Mouse (Mus musculus) limb, embryonic 12.5 days (tissue): Measurements from ENCODE around the gene Tcf12. TPM values are rescaled to one million over a fixed set of nuclear protein-coding genes. Genes with fewer than 3 reads are reported as not detected.

Source experiments
- ATAC-seq: fragments of 200-750 bp; cut with Nextera tagmentation; 2 replicates; pipeline ENCODE4 v1.8.0; 2017; ENCODE audit warnings: low read depth, moderate TSS enrichment; ENCODE audit not compliant: insufficient number of reproducible peaks, insufficient read depth, low FRiP score, low TSS enrichment
- H3K27ac ChIP-seq: fragments of 300-500 bp; sonication (generic); 2 replicates; pipeline ENCODE4 v1.5.1; 2016; ENCODE audit warnings: mild to moderate bottlenecking, moderate library complexity
- H3K27me3 ChIP-seq: fragments of 300-500 bp; sonication (generic); 2 replicates; pipeline ENCODE4 v1.6.1; 2016; ENCODE audit warnings: mild to moderate bottlenecking, moderate library complexity
- H3K36me3 ChIP-seq: fragments of 300-500 bp; sonication (generic); 2 replicates; pipeline ENCODE4 v1.6.1; 2016; ENCODE audit warnings: mild to moderate bottlenecking, moderate library complexity
- H3K4me1 ChIP-seq: fragments of 300-500 bp; sonication (generic); replicated peaks from 2 replicates; pipeline ENCODE4 v1.6.1; 2016
- H3K4me2 ChIP-seq: fragments of 300-500 bp; sonication (generic); 2 replicates; pipeline ENCODE4 v1.6.1; 2016; ENCODE audit warnings: mild to moderate bottlenecking, moderate library complexity
- H3K4me3 ChIP-seq: fragments of 300-500 bp; sonication (generic); replicated peaks from 2 replicates; pipeline ENCODE4 v1.5.1; 2016; ENCODE audit warnings: mild to moderate bottlenecking
- H3K9ac ChIP-seq: fragments of 300-500 bp; sonication (generic); replicated peaks from 2 replicates; pipeline ENCODE4 v1.6.1; 2016; ENCODE audit warnings: mild to moderate bottlenecking, moderate library complexity
- H3K9me3 ChIP-seq: fragments of 300-500 bp; sonication (generic); 2 replicates; pipeline ENCODE4 v1.6.1; 2016; ENCODE audit warnings: mild to moderate bottlenecking, moderate library complexity
- WGBS: fragments of 180-500 bp; shearing (Covaris S2); methylation state at CpG from one replicate; pipeline ENCODE4 v1.1.7; 2016; 5-methylcytosine and 5-hydroxymethylcytosine counted together
- polyA plus RNA-seq: library from polyadenylated mRNA; unstranded; fragments of >200 nt; fragmentation: Nextera tagmentation; extraction: Ambion mirVana; gene quantifications from 2 replicates; pipeline ENCODE4 v1.2.1, GENCODE M21; 2016

Tcf12 gene
- polyA plus RNA-seq, 1 experiment from 2014 or later = 142 TPM

GRCm38 (mm10) chr9:72085017-72085416, 26.7 kb downstream of the Tcf12 start:
- Histone ChIP-seq H3K4me2 (no peak overlapping the region), H3K36me3 (0 out of 2 replicates have a peak, but pooled peaks cover 3% of the 10 kb centered on the region), H3K4me1 (peaks cover 9% of the 10 kb centered on the region), H3K27me3 (no peaks in the 10 kb centered on the region), H3K27ac (no peak overlapping the region), H3K4me3 (no peak overlapping the region), H3K9ac (no peak overlapping the region), H3K9me3 (no peaks in the 10 kb centered on the region)
- 59% methylated on average over 3 of the region's 3 CpGs for WGBS
- no peak for ATAC-seq

- ATAC-seq = no peak
Observed at GRCm38 (mm10) chr9:72084131-72084530, 27.5 kb downstream of the Tcf12 start.

GRCm38 (mm10) chr9:72076158-72076557, 35.5 kb downstream of the Tcf12 start:
- H3K9me3 ChIP-seq = no peaks in the 10 kb centered on the region
- no peaks in the 10 kb centered on the region for H3K36me3 ChIP-seq
- no peak overlapping the region for H3K4me2 ChIP-seq
- H3K27ac ChIP-seq = no peak overlapping the region
- no peaks in the 10 kb centered on the region for H3K4me1 ChIP-seq
- no peak overlapping the region for H3K9ac ChIP-seq
- H3K27me3 ChIP-seq = no peaks in the 10 kb centered on the region
- no peak overlapping the region for H3K4me3 ChIP-seq
- ATAC-seq = no peak

More at GRCm38 (mm10) chr9:72084131-72084530, 27.5 kb downstream of the Tcf12 start:
- Histone ChIP-seq H3K36me3 (0 out of 2 replicates have a peak, but pooled peaks cover 3% of the 10 kb centered on the region), H3K4me3 (no peak overlapping the region), H3K9ac (no peak overlapping the region), H3K4me2 (no peak overlapping the region), H3K27me3 (no peaks in the 10 kb centered on the region), H3K27ac (no peak overlapping the region), H3K9me3 (no peaks in the 10 kb centered on the region), H3K4me1 (peaks cover 9% of the 10 kb centered on the region)

- Histone ChIP-seq H3K4me1 (peaks cover 6% of the 10 kb centered on the region; the same call in 1 of the 2 replicates), H3K9me3 (peaks cover 4% of the 10 kb centered on the region; the same call in 1 of the 2 replicates), H3K4me3 (no peak overlapping the region), H3K27me3 (no peaks in the 10 kb centered on the region), H3K9ac (no peak overlapping the region), H3K27ac (no peak overlapping the region), H3K36me3 (no peaks in the 10 kb centered on the region), H3K4me2 (no peak overlapping the region)
- ATAC-seq = no peak
Observed at GRCm38 (mm10) chr9:72066151-72066550, 45.5 kb downstream of the Tcf12 start.

GRCm38 (mm10) chr9:72053144-72053543, 58.5 kb downstream of the Tcf12 start:
- ATAC-seq = no peak
- no peaks in the 10 kb centered on the region for H3K27me3 ChIP-seq
- H3K36me3 ChIP-seq = no peaks in the 10 kb centered on the region
- 92% methylated on average over 3 of the region's 3 CpGs for WGBS
- 0 out of 2 replicates have a peak, but pooled peaks cover 6% of the 10 kb centered on the region for H3K4me1 ChIP-seq
- no peaks in the 10 kb centered on the region for H3K9me3 ChIP-seq
- no peak overlapping the region for H3K4me2 ChIP-seq
- H3K27ac ChIP-seq = no peak overlapping the region
- no peak overlapping the region for H3K9ac ChIP-seq
- H3K4me3 ChIP-seq = no peak overlapping the region

- Histone ChIP-seq H3K9me3 (no peaks in the 10 kb centered on the region), H3K4me1 (no peaks in the 10 kb centered on the region), H3K27ac (no peak overlapping the region), H3K27me3 (no peaks in the 10 kb centered on the region), H3K36me3 (no peaks in the 10 kb centered on the region), H3K4me3 (no peak overlapping the region), H3K4me2 (no peak overlapping the region), H3K9ac (no peak overlapping the region)
- no peak for ATAC-seq
Observed at GRCm38 (mm10) chr9:72040156-72040555, 71.5 kb downstream of the Tcf12 start.

- Histone ChIP-seq H3K4me1 (no peaks in the 10 kb centered on the region), H3K4me3 (no peak overlapping the region), H3K27ac (no peak overlapping the region), H3K9me3 (no peaks in the 10 kb centered on the region), H3K27me3 (no peaks in the 10 kb centered on the region), H3K9ac (no peak overlapping the region), H3K4me2 (no peak overlapping the region), H3K36me3 (no peaks in the 10 kb centered on the region)
- WGBS = 92% methylated on average over 2 of the region's 2 CpGs
- ATAC-seq = no peak
Observed at GRCm38 (mm10) chr9:72039369-72039768, 72.3 kb downstream of the Tcf12 start.

- no peak overlapping the region for H3K4me3 ChIP-seq
- no peaks in the 10 kb centered on the region for H3K4me1 ChIP-seq
- H3K27me3 ChIP-seq = no peaks in the 10 kb centered on the region
- 91% methylated on average over 2 of the region's 2 CpGs for whole genome bisulfite sequencing
- H3K27ac ChIP-seq = no peak overlapping the region
- no peaks in the 10 kb centered on the region for H3K36me3 ChIP-seq
- no peak overlapping the region for H3K4me2 ChIP-seq
- no peaks in the 10 kb centered on the region for H3K9me3 ChIP-seq
- no peak overlapping the region for H3K9ac ChIP-seq
- ATAC-seq = no peak
Observed at GRCm38 (mm10) chr9:72037059-72037516, 74.6 kb downstream of the Tcf12 start.

GRCm38 (mm10) chr9:72036257-72036656, 75.4 kb downstream of the Tcf12 start:
- Histone ChIP-seq H3K4me3 (no peak overlapping the region), H3K9ac (no peak overlapping the region), H3K27ac (no peak overlapping the region), H3K9me3 (no peaks in the 10 kb centered on the region), H3K27me3 (no peaks in the 10 kb centered on the region), H3K36me3 (no peaks in the 10 kb centered on the region), H3K4me2 (no peak overlapping the region), H3K4me1 (no peaks in the 10 kb centered on the region)
- WGBS = 89% methylated on average over 3 of the region's 3 CpGs
- no peak for ATAC-seq

GRCm38 (mm10) chr9:72033271-72033670, 78.4 kb downstream of the Tcf12 start:
- H3K4me1 ChIP-seq = no peaks in the 10 kb centered on the region
- no peaks in the 10 kb centered on the region for H3K27me3 ChIP-seq
- H3K4me2 ChIP-seq = no peak overlapping the region
- no peaks in the 10 kb centered on the region for H3K9me3 ChIP-seq
- no peak for ATAC-seq
- no peak overlapping the region for H3K4me3 ChIP-seq
- 93% methylated on average over 2 of the region's 2 CpGs for WGBS
- H3K9ac ChIP-seq = no peak overlapping the region
- no peaks in the 10 kb centered on the region for H3K36me3 ChIP-seq
- no peak overlapping the region for H3K27ac ChIP-seq

GRCm38 (mm10) chr9:72030274-72030673, 81.4 kb downstream of the Tcf12 start:
- H3K9ac ChIP-seq = no peak overlapping the region
- H3K9me3 ChIP-seq = no peaks in the 10 kb centered on the region
- ATAC-seq = no peak
- H3K27ac ChIP-seq = no peak overlapping the region
- no peaks in the 10 kb centered on the region for H3K27me3 ChIP-seq
- H3K36me3 ChIP-seq = no peaks in the 10 kb centered on the region
- H3K4me2 ChIP-seq = no peak overlapping the region
- no peak overlapping the region for H3K4me3 ChIP-seq
- no peaks in the 10 kb centered on the region for H3K4me1 ChIP-seq

- no peak for ATAC-seq
- 71% methylated on average over 1 of the region's 1 CpGs for WGBS
- no peak overlapping the region for H3K4me3 ChIP-seq
Observed at GRCm38 (mm10) chr9:72029601-72030000, 82.1 kb downstream of the Tcf12 start.

More at GRCm38 (mm10) chr9:72029601-72030000, 82.1 kb downstream of the Tcf12 start:
- Histone ChIP-seq H3K9me3 (no peaks in the 10 kb centered on the region), H3K4me1 (no peaks in the 10 kb centered on the region), H3K4me2 (no peak overlapping the region), H3K9ac (no peak overlapping the region), H3K27me3 (no peaks in the 10 kb centered on the region), H3K36me3 (no peaks in the 10 kb centered on the region), H3K27ac (no peak overlapping the region)
